Mouse (Mus musculus): ENCODE measurements around the gene Polr3g.

GRCm38 (mm10) chr13:81694446-81694845 lies 16.4 kb downstream of the Polr3g start:
- TF ChIP-seq GATA1 (IDR thresholded peaks at IDR 0.05; ENCODE audit: low read depth, low read length) (no peak), CTCF (IDR thresholded peaks at IDR 0.05 in 2 of 3, conservative IDR thresholded peaks at IDR 0.05 in 1 of 3; ENCODE audit: control insufficient read depth in 1 of 3, insufficient read depth in 1 of 3, low read depth in 2 of 3, low read length in 3 of 3, poor library complexity in 1 of 3, severe bottlenecking in 1 of 3) (no peak), ZMIZ1 (IDR thresholded peaks at IDR 0.05; ENCODE audit: low read depth, low read length) (no peak), E2F4 (IDR thresholded peaks at IDR 0.05; ENCODE audit: borderline replicate concordance, low read depth, low read length) (no peak), POLR2A (IDR thresholded peaks at IDR 0.05; ENCODE audit: control insufficient read depth in 1 of 2, insufficient read depth in 1 of 2, low read depth in 1 of 2, low read length in 2 of 2, poor library complexity in 1 of 2) (no peak), ZC3H11A (IDR thresholded peaks at IDR 0.05; ENCODE audit: low read depth, low read length) (no peak), EP300 (IDR thresholded peaks at IDR 0.05; ENCODE audit: low read depth in 1 of 2, low read length in 2 of 2) (no peak), TAL1 (IDR thresholded peaks at IDR 0.05; ENCODE audit: low read length) (no peak), ETS1 (IDR thresholded peaks at IDR 0.05; ENCODE audit: low read depth, low read length) (no peak), TCF12 (IDR thresholded peaks at IDR 0.05; ENCODE audit: low read depth, low read length) (no peak)
